Mouse (Mus musculus) limb, embryonic 11.5 days (tissue): ENCODE results near the gene Gm21904. TPM values are rescaled to one million over a fixed set of nuclear protein-coding genes. Genes with fewer than 3 reads are reported as not detected.
"Not testable (repeated sequence)": the region's sequence is repeated elsewhere in the genome, so short reads cannot be mapped to it uniquely, and the experiment has no call there.

Experiments used
- ATAC-seq: fragments of 200-750 bp; cut with Nextera tagmentation; 2 replicates; pipeline ENCODE4 v1.8.0; 2017; ENCODE audit warnings: low read depth; ENCODE audit not compliant: insufficient number of reproducible peaks, low FRiP score, low TSS enrichment
- DNase-seq: peaks from one replicate; pipeline ENCODE4 v3.0.0-alpha.2; 2015; ENCODE audit warnings: low spot score
- H3K27ac ChIP-seq: fragments of 300-500 bp; sonication (generic); replicated peaks from 2 replicates; pipeline ENCODE4 v1.5.1; 2014; ENCODE audit warnings: low read depth, mild to moderate bottlenecking, low read length
- H3K27me3 ChIP-seq: fragments of 300-500 bp; sonication (generic); 2 replicates; pipeline ENCODE4 v1.6.1; 2014; ENCODE audit warnings: mild to moderate bottlenecking, low read length, mixed read lengths; ENCODE audit not compliant: control insufficient read depth, insufficient read depth
- H3K36me3 ChIP-seq: fragments of 300-500 bp; sonication (generic); 2 replicates; pipeline ENCODE4 v1.6.1; 2014; ENCODE audit warnings: mild to moderate bottlenecking, low read length, moderate library complexity, mixed read lengths; ENCODE audit not compliant: control insufficient read depth, insufficient read depth
- H3K4me1 ChIP-seq: fragments of 300-500 bp; sonication (generic); 2 replicates; pipeline ENCODE4 v1.6.1; 2014; ENCODE audit warnings: low read length, mixed read lengths; ENCODE audit not compliant: control insufficient read depth, insufficient read depth
- H3K4me2 ChIP-seq: fragments of 300-500 bp; sonication (generic); 2 replicates; pipeline ENCODE4 v1.6.1; 2014; ENCODE audit warnings: low read depth, mild to moderate bottlenecking, moderate library complexity; ENCODE audit not compliant: severe bottlenecking
- H3K4me3 ChIP-seq: fragments of 300-500 bp; sonication (generic); 2 replicates; pipeline ENCODE4 v1.5.1; 2014; ENCODE audit warnings: low read depth, low read length
- H3K9ac ChIP-seq: fragments of 300-500 bp; sonication (generic); 2 replicates; pipeline ENCODE4 v1.6.1; 2014; ENCODE audit warnings: mild to moderate bottlenecking, low read length
- H3K9me3 ChIP-seq: fragments of 300-500 bp; sonication (generic); 2 replicates; pipeline ENCODE4 v1.6.1; 2016; ENCODE audit warnings: low read length; ENCODE audit not compliant: control insufficient read depth
- WGBS: fragments of 180-500 bp; shearing (Covaris S2); extraction: QIAGEN DNeasy Blood & Tissue Kit; methylation state at CpG from one replicate; pipeline ENCODE4 v1.1.7; 2014; 5-methylcytosine and 5-hydroxymethylcytosine counted together
- polyA plus RNA-seq: library from polyadenylated mRNA; unstranded; fragments of >200 nt; fragmentation: Nextera tagmentation; extraction: Ambion mirVana; gene quantifications from 2 replicates; pipeline ENCODE4 v1.2.1, GENCODE M21; 2014

The Gm21904 gene
- not detected in 2 replicates for polyA plus RNA-seq

DNA sequence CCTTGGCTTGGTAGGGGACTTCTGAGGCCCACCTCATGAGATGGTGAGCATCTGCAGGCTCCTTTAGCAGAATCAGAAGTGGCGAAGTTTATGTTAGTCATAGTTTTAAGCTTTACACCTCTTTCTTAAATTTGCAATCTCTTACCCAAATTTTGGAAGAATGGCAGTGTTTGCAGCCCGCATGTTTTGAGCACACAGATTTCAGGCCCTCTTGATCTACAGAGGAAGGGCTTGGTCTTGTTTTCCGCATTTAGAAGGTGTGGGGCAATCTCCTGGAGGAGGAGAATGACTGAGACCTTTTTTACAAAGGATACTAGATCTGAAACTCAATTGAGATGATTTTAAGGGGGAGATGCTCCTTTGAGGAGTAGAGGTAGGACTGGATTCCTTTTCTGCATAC, at the start of gene Gm21904:
Gene Gm21904, minus strand, starts transcription at position 101 of the 400 bp plus-strand sequence.
- WGBS = no CpG with 5 or more reads among the region's 3 CpGs
- not testable (repeated sequence) for H3K36me3 ChIP-seq, ATAC-seq

DNA sequence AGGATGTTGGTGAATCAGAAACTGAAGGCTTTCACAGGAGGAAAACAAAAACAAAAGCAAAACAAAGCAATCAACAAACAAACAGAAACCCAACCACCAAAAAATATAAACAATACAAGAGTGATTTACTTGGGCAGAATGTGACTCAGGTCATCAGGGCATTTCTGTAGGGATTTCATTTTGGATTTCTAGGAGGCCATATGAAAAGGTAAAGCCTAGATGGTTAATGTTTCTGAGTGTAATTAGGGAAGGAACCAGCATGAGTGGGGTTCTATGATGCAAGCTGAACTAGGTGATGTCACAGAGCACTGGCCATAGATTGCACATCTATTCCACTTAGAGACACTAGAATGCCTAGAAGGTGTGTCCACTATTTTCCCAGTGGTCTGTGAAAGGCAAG, 28.4 kb upstream of the Gm21904 start, which contains the start of the genes Gm20772 and Gm20831:
Gene Gm20772, plus strand, starts transcription at position 301 of the 400 bp plus-strand sequence.
Gene Gm20831, plus strand, starts transcription at position 301 of the 400 bp plus-strand sequence.
- not testable (repeated sequence) for ATAC-seq, DNase-seq, H3K4me1 ChIP-seq, H3K4me3 ChIP-seq, H3K36me3 ChIP-seq, H3K9me3 ChIP-seq, H3K27me3 ChIP-seq, H3K9ac ChIP-seq, H3K27ac ChIP-seq, H3K4me2 ChIP-seq

More for the DNA sequence above, at the start of gene Gm21904:
- H3K9me3 ChIP-seq, H3K9ac ChIP-seq, H3K4me3 ChIP-seq, DNase-seq, H3K27ac ChIP-seq, H3K4me1 ChIP-seq, H3K4me2 ChIP-seq, H3K27me3 ChIP-seq: not testable (repeated sequence)

Other genes with a start within 250 kb of the Gm21904 start
- gene Gm20772, start 28.5 kb upstream of the Gm21904 start, polyA plus RNA-seq = not detected in 2 replicates
- gene Gm20831, start 28.5 kb upstream of the Gm21904 start, polyA plus RNA-seq = not detected in 2 replicates
- not detected in 2 replicates for gene Srsy, start 91.1 kb upstream of the Gm21904 start, polyA plus RNA-seq
- not detected in 2 replicates for gene Gm21764, start 215.5 kb upstream of the Gm21904 start, polyA plus RNA-seq
- gene Ssty1, start 242.8 kb upstream of the Gm21904 start, polyA plus RNA-seq = not detected in 2 replicates